Mouse (Mus musculus) ES-E14 (cell line): ENCODE results near the gene Rhoc.

Source experiments
- CHD2 ChIP-seq: IDR thresholded peaks from 2 replicates; pipeline ENCODE4 v1.6.1; 2014; ENCODE audit warnings: mild to moderate bottlenecking, low read depth, low read length, inconsistent platforms
- HCFC1 ChIP-seq: IDR thresholded peaks from 2 replicates; pipeline ENCODE4 v1.6.1; 2012; ENCODE audit warnings: low read length, inconsistent platforms, borderline replicate concordance; ENCODE audit not compliant: insufficient read depth
- MAFK ChIP-seq: IDR thresholded peaks from 2 replicates; pipeline ENCODE4 v1.6.1; 2014; ENCODE audit warnings: mild to moderate bottlenecking, low read depth, low read length, inconsistent platforms; ENCODE audit not compliant: insufficient read depth
- ZC3H11A ChIP-seq: IDR thresholded peaks from 2 replicates; pipeline ENCODE4 v1.6.1; 2012; ENCODE audit warnings: low read depth, mild to moderate bottlenecking, inconsistent platforms, low read length, borderline replicate concordance
- ZNF384 ChIP-seq: IDR thresholded peaks from 2 replicates; pipeline ENCODE4 v1.6.1; 2012; ENCODE audit warnings: low read depth, low read length, inconsistent platforms

GRCm38 (mm10) chr3:104841049-104841448 lies 52.9 kb downstream of the Rhoc start:
- TF ChIP-seq ZNF384 (no peak), MAFK (no peak), HCFC1 (no peak), ZC3H11A (no peak), CHD2 (no peak)
